Mouse (Mus musculus) ZHBTc4 (cell line): ENCODE results near the gene Galm.

Experiments
- DNase-seq: peaks from one replicate; pipeline ENCODE4 v3.0.0-alpha.2; 2011; ENCODE audit warnings: low read depth, low spot score

Gene Galm

GRCm38 (mm10) chr17:80128476-80128990, 1.3 kb downstream of the Galm start:
- DNase-seq, result no peak

- no peak for DNase-seq
These were observed 2.1 kb downstream of the Galm start for GRCm38 (mm10) chr17:80129387-80129786.

- no peak for DNase-seq
These were observed 3.6 kb downstream of the Galm start for GRCm38 (mm10) chr17:80130718-80131430.

GRCm38 (mm10) chr17:80131431-80131766, 4.1 kb downstream of the Galm start:
- DNase-seq, result no peak

- no peak for DNase-seq
These were observed 4.6 kb downstream of the Galm start for GRCm38 (mm10) chr17:80131838-80132237.

- no peak for DNase-seq
These were observed 5.2 kb downstream of the Galm start for GRCm38 (mm10) chr17:80132502-80132901.

GRCm38 (mm10) chr17:80138434-80139162, 11.3 kb downstream of the Galm start:
- no peak for DNase-seq

GRCm38 (mm10) chr17:80139753-80140444, 12.6 kb downstream of the Galm start:
- no peak for DNase-seq

GRCm38 (mm10) chr17:80143478-80144232, 16.4 kb downstream of the Galm start:
- no peak for DNase-seq

- no peak for DNase-seq
These were observed 17.9 kb downstream of the Galm start for GRCm38 (mm10) chr17:80145210-80145609.

- DNase-seq, result no peak
These were observed 18.5 kb downstream of the Galm start for GRCm38 (mm10) chr17:80145771-80146170.

GRCm38 (mm10) chr17:80148053-80148994, 21.1 kb downstream of the Galm start:
- DNase-seq, result no peak

- no peak for DNase-seq
These were observed 21.7 kb downstream of the Galm start for GRCm38 (mm10) chr17:80148995-80149388.

GRCm38 (mm10) chr17:80151353-80151752, 24.1 kb downstream of the Galm start:
- peak; percentile 66 for DNase-seq

- no peak for DNase-seq
These were observed 25.7 kb downstream of the Galm start for GRCm38 (mm10) chr17:80152767-80153630.

- peak; percentile 56 for DNase-seq
These were observed 26.4 kb downstream of the Galm start for GRCm38 (mm10) chr17:80153631-80154030.

GRCm38 (mm10) chr17:80156905-80157304, 29.6 kb downstream of the Galm start:
- no peak for DNase-seq

GRCm38 (mm10) chr17:80157489-80157888, 30.2 kb downstream of the Galm start:
- no peak for DNase-seq

- no peak for DNase-seq
These were observed 33.2 kb downstream of the Galm start for GRCm38 (mm10) chr17:80160454-80160853.

- no peak for DNase-seq
These were observed 36.7 kb downstream of the Galm start for GRCm38 (mm10) chr17:80163991-80164390.
